Mouse (Mus musculus): ENCODE results near the gene Gtpbp4.
"Not testable (repeated sequence)": the region's sequence is repeated elsewhere in the genome, so short reads cannot be mapped to it uniquely, and the experiment has no call there.

The Gtpbp4 gene

GRCm38 (mm10) chr13:8972369-8972768, 23.5 kb downstream of the Gtpbp4 start:
- DNase-seq (ENCODE audit: low spot score) = no peak

DNA sequence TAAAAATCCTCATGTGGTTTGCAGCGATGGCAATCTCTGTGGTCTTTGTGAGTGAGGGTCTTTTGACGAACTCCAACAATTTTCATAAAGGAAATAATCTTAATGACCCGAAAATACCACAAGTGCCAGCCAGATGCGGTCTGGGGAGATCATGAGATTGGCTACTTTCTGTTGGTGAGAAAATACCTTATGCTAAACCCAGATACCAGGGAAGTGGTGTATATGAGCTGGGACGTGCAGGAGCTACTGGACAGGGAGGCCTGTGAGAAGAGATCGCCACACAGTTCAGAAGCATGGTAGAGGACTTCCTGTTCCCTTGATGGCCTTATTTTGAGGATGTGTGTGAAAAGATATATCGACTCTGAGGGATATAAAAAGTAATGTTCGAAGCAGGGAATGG, 28.1 kb downstream of the Gtpbp4 start:
- DNase-seq (ENCODE audit: low spot score) = no peak

DNA sequence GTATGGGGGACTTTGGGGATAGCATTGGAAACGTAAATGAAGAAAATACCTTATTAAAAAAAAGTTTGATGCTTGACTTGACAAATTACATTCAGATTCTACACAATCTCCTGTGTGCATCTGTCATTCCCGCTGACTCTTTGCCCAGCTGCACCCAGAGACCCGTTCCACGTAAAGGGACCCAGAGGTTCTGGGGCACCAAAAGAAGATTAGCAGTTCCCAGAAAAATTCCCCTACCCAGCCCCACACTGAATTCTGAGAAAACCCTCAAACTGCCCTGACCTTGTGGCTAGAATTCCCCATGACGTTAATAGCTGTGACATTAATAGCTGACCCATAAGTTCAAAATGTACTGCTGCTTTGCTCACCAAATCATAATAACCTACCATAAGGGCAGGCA, 30.7 kb downstream of the Gtpbp4 start:
- DNase-seq (ENCODE audit: low spot score) = no peak

- DNase-seq (ENCODE audit: low spot score) = not testable (repeated sequence)
Measured at GRCm38 (mm10) chr13:8962266-8962665, 33.6 kb downstream of the Gtpbp4 start.

DNA sequence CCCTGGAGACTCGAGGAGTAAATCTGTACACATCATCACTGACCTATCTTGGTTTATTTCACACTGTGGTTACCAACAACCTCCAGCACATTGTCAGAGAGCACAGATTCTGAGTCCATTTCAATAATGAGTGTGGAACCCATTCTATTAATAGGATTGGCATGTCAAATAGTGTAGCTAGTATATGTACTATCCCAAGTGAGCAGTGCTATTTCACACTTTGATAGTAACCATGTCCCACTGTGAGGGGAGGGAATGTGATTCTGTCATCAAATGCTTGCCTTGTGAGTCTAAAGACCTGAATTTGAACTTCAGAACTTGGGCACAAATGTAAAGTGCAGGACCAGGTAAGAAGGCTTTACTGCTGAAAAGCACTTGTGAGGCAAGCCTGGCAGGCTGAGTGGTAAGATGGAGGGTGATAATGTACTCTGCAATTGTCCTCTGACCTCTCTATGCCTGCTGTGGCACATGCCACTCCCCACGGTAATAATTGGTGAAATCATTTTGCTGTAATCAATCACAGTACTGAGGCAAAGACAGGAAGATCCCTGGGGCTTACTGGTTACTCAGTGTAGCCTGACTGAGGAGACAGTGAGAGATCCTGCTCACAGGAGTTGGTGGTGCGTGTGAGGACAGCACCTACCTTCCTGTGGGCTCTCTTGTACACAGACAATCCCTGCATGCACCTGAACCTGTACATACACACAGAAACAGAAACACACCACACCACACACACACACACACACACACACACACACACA, 34.6 kb downstream of the Gtpbp4 start:
- DNase-seq (ENCODE audit: low spot score) = not testable (repeated sequence)

DNA sequence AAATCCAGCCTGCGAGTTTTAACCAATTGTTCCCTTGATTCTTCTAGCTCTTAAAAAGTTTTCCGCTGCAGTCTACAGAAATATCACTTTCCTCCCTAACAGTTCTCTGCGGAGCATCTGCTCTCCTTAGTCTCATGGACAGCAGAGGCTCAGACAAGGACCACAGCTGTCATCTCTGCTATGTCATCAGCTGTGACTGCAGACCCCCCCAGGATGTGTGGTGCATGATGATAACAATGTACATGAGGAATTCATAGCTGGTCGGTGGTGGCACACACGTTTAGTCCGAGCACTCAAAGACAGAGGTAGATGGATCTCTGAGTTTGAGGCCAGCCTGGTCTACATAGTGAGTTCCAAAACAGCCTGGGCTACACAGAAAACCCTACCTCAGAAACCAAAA, 36.3 kb downstream of the Gtpbp4 start:
- DNase-seq (ENCODE audit: low spot score) = not testable (repeated sequence)

GRCm38 (mm10) chr13:8959058-8959457, 36.8 kb downstream of the Gtpbp4 start:
- not testable (repeated sequence) for DNase-seq (ENCODE audit: low spot score)

GRCm38 (mm10) chr13:8956873-8957272, 39.0 kb downstream of the Gtpbp4 start:
- not testable (repeated sequence) for DNase-seq (ENCODE audit: low spot score)

DNA sequence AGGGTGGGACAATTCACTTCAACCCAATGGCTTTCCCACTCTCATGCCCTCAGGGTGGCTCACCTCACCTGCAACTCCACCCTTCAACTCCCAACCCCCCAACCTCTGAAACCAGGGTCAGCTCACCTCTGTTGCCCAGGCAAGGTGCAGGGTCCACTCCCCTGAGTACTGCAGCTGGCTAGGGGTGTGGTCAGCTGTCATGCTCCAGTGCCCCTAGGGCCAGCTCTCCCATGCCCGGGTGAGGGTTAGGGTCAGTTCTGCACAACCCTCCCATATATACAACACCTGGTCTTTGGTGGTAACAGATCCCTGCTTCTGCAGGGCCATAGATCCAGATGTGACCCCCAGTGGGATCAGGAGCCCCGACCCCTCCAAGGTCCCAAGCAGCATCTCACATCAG, 40.8 kb downstream of the Gtpbp4 start:
- DNase-seq (ENCODE audit: low spot score) = not testable (repeated sequence)

DNA sequence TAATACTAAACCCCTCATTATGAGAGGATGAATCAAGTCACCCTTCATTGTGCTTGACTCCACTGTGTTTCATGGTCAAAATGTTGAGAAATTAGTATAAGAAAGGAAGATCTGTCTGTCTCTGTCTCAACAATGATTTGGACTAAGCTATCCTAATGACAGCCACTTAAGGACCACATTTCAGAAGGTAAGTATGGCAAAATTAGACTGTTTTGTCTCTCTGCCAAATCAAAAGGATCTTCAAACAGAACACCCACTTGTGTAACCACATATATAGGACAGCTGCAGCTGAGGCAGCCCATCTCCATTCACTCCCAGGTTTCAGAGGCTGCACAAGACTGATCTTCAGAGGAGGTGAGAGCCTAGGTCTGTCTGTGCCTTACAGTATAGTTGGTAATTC, 43.3 kb downstream of the Gtpbp4 start, which contains the start of gene Idi2:
TSS of gene Idi2 (plus strand) at position 301 of the 400 bp plus-strand sequence.
- not testable (repeated sequence) for DNase-seq (ENCODE audit: low spot score)

- DNase-seq (ENCODE audit: low spot score) = not testable (repeated sequence)
Measured at GRCm38 (mm10) chr13:8948131-8948530, 47.8 kb downstream of the Gtpbp4 start, which contains the start of gene Gm9745. Gene Gm9745, minus strand, starts transcription at chr13:8948231.

GRCm38 (mm10) chr13:8943828-8944227, 52.1 kb downstream of the Gtpbp4 start:
- DNase-seq (ENCODE audit: low spot score) = not testable (repeated sequence)

- DNase-seq (ENCODE audit: low spot score) = not testable (repeated sequence)
Measured at GRCm38 (mm10) chr13:8941701-8942100, 54.2 kb downstream of the Gtpbp4 start.

DNA sequence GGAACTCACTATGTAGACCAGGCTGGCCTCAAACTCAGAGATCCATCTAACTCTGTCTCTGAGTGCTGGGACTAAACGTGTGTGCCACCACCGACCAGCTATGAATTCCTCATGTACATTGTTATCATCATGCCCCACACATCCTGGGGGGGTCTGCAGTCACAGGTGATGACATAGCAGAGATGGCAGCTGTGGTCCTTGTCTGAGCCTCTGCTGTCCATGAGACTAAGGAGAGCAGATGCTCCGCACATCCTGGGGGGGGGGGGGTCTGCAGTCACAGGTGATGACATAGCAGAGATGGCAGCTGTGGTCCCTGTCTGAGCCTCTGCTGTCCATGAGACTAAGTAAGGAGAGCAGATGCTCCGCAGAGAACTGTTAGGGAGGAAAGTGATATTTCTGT, 54.8 kb downstream of the Gtpbp4 start:
- DNase-seq (ENCODE audit: low spot score) = not testable (repeated sequence)

- DNase-seq (ENCODE audit: low spot score) = not testable (repeated sequence)
Measured at GRCm38 (mm10) chr13:8937611-8938140, 58.2 kb downstream of the Gtpbp4 start.

- DNase-seq (ENCODE audit: low spot score) = no peak
Measured at GRCm38 (mm10) chr13:8933499-8933898, 62.4 kb downstream of the Gtpbp4 start.

Measured in urinary bladder, postnatal 10 days (tissue).